Mouse (Mus musculus) thymus, postnatal 36 days (tissue): ENCODE data around the gene Chrnb1.

Experiments
- DNase-seq, 2 experiments: peaks; one replicate each; pipeline ENCODE4 v3.0.0; 2022; ENCODE audit warnings: mixed read lengths in 2 of 2

Gene Chrnb1

DNA sequence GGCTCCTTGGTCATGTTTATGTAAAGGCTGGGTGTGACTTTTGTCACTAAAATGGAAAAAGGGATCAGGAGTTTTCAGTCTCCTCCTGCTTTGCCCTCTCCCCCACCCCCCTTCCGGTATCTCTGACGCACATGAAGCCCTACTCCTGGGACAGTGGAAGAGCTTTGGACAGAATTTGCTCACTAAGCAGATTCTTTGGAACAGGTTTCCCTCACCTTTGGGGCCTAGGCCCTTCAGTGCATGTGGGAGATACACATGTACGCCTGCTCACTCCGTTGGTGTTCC lies 28.2 kb downstream of the Chrnb1 start:
- DNase-seq: no peak

DNA sequence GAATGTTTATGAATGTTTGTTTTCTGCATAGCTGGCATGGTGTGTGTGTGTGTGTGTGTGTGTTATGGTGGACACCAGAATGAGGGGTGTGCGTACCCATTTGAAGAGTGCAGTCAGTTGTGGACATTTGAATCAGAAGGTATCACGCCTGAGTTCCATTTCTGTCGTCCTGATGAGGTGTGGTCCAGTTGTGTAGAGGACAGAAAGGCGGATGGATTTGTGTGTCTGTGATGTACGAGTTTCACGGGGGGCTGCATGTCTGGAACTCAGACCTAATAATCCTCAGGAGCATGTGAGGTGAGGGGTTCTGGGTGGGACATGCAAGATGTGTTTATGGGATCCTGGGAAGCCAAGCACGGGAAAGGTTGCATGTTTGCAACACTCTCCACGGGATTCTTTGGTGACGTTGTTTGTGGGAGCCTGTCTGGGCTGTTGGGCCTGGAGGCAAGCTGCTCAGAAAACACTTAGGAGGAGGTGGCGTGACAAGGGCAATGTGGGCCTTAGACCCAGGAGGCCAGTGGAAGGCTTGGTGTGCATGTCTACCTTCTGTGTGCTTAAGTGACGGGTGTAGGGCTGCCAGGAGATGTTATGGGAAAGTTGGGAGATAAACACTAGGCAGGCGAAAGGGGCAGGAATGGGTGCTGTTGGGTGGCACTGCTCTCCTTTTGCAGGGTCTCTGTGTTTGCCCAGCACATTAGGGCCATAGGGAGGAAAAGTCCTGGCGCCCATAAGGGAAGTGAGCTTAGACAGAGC lies 28.7 kb downstream of the Chrnb1 start:
- DNase-seq: no peak

DNA sequence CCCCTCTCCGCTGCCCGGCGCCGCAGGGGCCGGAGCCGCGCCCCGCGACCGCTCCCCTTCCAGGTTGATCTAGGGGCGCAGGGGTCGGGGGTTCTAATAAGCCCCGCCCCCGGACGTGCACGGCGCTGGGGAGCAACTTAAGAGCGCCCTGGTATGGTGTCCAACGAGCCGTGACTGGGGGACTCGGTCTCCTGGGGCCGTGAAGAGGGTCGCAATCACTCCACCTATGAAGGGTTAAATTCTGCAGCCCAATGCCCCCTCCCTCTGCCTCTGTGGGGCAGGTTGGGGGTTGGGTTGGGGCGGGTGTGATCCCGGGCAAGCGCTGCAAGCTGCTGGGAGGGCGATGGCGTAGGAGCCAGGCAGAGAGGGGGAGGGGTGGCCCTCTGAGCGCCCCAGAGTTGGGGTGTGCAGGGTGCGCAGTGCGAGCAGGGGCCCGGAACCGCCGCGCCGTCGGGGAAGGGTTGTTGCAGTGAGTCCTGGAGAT lies 29.6 kb downstream of the Chrnb1 start:
- DNase-seq: peak; percentile 88 to 90

DNA sequence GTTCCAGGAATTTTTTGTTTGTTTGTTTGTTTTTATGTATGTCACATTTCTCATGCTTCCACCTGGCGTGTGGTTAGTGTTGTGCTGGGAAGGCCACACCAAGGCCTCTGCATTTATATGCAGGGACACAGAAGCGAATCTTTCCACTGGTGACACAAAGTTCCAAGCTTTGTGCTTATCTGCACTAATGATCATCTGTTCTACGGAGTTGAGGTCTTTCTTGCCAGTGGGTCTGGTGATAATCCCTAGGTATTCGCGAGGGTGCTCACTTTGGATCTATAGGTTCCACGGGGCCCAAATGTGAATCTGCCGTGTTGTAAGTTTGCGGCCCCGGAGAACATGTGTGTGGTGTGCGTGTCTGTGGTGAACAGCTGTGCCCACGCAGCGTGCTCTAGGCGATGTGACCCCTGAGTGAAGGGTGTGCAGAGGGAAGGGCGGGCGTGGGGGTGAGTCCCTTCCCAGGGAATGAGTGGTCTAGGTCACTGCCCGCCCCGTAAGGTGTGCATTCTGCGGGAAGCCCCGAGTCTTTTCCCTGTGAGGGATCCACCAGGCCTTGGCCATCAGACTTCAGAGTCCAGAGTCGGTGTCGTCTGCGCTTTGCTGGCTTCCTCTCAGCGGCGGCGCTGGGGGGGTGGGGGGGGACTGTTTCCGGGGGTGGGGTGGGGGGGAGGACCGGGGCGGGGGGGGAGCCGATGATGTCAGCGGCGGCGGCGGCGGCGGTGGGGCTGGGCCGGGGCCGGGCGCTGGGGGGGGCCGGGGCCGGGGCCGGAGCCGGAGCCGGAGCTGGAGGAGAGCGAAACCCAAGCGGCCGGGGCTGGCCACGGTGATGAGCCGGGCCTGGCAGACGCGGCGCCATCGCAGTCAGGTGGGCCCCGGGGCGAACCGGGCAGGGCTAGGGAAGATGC lies 30.3 kb downstream of the Chrnb1 start, which contains the start of gene Zbtb4:
Zbtb4 (plus strand) TSS at position 692 of the 905 bp plus-strand sequence.
- DNase-seq: peak; percentile 47 to 58

DNA sequence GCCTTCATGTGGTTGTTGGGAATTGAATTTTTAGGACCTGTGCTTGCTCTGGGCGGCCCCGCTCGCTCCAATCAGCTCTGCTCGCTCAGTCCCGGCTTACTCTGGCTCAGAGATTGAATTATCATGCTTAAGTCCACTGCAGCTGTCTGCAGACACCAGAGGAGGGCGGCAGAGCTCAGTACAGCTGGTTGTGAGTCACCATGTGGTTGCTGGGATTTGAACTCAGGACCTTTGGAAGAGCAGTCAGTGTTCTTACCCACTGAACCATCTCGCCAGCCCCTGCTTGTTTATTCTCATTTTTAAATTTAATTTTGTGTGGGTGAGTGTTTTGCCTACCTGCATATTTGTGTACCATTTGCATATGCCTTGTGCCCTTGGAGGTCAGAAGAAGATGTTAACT lies 32.2 kb downstream of the Chrnb1 start:
- DNase-seq: no peak

DNA sequence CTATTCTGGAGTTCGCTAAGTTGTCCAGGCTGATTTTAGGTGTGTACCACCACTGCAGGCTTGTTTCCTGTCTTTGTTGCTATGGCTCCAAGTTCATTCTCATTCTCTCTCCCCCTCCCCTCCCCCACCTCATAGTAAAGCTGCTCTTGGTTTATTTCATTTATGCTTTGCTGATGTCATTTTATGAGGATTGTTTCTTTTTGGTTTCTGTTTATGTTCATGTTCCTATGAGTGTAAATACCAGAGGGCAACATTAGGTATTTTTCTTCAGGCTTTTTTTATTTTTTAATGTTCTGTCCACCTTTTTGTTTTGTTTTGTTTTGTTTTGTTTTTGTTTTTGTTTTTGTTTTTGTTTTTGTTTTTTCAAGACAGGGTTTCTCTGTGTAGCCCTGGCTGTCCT lies 33.9 kb downstream of the Chrnb1 start, which contains the start of gene Slc35g3:
Slc35g3 (minus strand) TSS at position 101 of the 400 bp plus-strand sequence.
- no peak for DNase-seq

DNA sequence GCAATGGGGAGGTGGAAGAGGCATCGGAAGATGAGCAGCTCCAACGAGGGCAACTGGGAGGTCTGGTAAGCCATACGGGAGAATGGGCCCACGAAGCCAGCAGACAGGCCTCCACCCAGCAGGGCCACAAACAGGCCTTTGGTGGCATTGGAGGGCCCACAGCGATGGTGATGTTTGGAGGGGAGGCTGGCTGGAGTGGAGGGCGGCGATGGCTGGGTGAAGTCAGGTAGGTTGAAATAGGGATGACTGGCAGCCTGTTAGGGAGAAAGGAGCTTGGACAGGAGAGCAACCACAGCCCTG lies 34.9 kb downstream of the Chrnb1 start:
- DNase-seq: no peak

DNA sequence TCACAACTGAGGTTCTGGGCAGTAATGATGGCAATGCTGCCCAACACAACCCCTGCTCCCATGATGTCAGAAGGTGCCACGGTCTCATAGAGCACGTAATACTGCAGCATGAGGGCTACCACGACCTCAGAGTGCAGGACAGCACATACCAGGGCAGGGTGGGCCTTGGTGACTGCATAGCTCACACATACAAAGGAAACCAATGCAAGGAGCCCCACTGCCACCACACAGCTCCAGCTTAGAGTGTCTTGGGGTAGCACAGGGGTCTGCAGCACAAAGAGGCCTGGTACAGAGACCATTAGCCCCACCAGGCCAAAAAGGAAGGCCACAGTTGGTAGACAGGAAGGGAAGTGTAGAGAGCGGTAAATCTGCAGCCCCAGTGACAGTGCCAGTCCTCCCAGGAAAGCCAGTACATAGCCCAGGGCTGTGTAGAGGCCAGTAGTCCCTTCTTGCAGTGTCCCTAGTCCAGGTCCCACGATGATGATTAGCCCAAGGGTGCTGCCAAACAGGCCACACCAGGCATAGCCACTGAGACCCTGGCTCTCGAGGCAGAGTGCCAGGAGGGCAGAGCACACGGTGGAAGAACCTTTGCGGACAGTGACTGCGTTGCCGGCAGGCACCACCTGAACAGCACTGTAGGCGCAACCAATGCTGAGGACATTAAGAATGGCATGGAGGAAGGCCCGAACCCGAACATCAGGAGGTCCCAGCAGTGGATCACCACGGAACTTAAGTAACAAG lies 35.4 kb downstream of the Chrnb1 start:
- no peak for DNase-seq

DNA sequence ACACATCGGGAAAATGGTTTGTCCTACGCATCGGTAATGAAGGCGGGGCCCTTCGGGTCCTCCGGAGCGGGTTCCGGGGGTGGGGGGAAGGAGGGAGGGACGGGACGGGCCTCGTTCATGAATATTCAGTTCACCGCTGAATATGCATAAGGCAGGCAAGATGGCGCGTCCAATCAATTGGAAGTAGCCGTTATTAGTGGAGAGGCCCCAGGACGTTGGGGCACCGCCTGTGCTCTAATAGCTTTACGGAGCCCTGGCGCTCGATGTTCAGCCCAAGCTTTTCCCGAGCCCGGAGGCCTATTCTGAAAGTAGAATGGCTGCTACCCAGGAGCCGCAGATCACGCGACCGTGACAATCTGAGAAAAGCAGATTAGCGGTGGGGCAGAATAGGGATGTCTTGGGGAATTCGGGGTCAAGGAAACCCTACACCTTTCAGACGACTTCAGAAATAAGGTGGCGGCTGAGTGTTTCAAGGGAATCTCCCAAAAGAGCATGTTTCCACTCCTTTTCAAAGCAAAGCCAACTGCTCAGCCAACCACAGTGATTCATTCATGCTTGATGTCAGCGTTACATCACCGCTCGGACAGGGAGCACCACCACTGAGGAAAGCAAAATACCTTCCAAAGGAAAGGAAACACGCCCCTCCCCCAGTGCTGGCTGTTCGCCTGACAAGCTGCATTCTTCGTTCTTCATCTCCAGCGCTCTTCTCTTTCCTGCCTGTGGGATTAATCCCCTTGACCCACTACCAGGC lies 36.6 kb downstream of the Chrnb1 start:
- peak; percentile 40 to 85 for DNase-seq

DNA sequence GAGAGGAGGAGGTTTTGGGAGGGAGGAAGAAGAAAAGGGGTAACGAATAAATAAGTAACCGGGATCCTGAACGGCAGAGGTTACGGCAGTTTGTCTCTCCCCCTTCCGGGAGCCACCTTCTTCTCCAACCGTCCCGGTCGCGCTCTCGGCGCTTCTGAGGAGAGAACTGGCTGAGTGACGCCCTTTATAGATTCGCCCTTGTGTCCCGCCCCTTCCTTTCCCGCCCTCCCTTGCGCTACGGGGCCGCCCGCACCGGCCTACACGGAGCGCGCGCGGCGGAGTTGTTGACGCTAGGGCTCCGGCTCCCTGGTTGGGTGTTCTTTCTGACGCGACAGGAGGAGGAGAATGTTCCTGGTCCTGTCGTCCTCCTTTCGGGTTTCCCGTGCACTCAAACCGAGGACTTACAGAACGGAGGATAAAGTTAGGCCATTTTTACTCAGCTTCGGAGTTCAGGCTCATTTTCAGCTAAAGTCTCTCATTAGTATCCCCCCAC lies 37.2 kb downstream of the Chrnb1 start, which contains the start of gene Polr2a:
Polr2a (minus strand) TSS at position 160 of the 493 bp plus-strand sequence.
- DNase-seq: peak; percentile 97

DNA sequence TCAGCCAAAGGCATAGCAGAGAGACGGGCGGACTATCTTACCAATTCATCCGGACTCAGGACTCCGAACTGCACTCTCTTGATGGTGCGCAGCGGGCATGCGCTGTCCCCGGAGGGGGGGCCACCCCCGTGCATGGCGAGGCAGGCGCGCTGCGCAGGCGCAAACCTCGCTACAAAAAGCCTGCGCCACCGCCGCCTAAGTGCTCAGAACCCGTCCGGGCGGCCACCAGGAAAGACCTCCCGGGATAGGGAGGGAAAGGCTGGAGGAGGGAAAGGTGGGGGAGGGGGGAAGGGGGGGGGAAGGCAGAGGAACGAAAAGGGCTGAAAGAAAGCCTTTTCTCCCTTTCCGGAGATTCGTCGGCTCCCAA lies 37.7 kb downstream of the Chrnb1 start:
- peak; percentile 95 to 96 for DNase-seq

DNA sequence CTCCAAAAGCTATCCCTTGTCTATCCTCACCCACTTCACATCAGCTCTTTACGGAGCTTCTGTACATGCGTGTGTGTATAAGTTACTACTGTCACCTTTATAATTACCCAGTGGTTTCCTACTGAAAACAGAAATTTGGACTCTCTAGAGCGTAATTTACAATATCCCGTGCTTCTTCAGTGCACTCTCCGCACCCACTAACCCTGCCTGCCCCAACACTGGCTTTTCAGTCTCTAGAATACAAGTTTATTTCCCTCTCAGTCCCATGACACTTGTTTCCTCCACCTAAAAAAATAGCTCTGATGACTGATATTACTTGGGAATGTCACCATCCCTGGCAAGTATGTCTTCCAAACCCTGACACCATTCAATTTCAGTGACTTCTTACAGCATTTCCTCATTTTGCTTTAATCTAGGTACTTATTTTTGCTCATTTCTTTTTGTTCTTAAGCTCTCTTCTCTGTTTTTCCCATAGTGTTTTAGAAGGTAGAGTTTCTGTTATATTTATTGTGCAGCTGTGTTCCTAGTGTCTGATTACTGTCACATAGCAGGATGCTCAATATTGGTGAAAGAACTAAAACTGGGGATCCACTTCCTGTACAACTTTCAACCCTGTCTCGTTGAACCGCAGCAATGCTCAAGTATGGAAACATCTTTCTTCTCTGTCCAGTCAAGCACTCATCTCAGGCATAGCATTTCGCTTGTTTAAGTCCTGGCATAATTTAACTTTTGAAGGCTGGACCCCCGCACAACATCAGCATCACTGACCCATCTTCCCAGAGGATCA lies 38.2 kb downstream of the Chrnb1 start:
- DNase-seq: no peak

DNA sequence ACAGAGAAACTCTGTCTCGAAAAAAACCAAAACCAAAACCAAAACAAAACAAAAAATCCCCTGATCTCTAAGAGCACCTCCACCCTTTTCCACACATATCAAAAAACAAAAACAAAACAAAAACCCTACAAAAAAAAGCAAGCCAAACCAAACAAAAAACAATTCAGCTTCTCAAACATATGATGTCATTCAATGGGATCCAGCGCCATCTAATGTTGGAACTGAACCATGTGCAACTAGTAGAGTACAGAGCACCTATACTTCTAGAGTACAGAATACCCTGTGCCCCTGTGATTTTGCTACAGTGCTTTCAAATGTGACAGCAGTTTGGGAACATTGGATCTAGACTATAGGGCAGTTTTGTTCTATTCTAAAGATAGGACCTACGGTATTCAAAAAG lies 41.0 kb downstream of the Chrnb1 start:
- DNase-seq: no peak

DNA sequence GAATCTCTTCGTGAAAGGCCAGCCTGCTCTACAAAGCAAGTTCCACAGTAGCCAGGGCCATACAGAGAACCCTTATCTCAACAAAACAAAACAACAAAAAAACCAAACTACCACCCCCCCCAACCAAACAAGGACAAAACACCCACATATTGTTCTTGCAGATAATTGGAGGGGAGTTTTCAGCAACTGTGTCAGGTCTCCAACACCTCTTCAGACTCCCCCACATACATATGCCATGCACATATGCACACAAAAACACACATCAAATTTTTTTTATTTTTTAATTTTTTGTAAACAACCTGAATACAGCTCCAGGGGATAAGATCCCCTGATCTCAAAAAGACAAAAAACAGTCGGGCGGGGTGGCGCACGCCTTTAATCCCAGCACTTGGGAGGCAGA lies 41.5 kb downstream of the Chrnb1 start:
- no peak for DNase-seq

DNA sequence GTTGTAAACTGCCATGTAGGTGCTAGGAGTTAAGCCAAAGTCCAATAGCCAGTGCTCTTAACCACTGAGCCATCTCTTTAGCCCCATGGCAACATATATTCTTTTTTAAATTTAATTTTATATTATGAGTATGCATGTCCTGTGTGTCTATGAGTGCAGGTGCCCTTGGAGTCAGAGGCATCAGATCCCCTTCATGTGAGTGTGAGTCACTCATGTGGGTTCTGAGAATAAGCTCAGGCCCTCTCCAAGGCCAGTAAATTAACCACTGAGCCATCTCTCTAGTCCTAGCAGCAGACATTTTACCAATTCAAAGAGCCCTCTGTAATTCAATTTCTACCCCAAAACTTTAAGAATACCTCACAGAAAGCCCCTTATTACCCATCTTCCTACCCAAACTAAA lies 43.1 kb downstream of the Chrnb1 start:
- DNase-seq: no peak

DNA sequence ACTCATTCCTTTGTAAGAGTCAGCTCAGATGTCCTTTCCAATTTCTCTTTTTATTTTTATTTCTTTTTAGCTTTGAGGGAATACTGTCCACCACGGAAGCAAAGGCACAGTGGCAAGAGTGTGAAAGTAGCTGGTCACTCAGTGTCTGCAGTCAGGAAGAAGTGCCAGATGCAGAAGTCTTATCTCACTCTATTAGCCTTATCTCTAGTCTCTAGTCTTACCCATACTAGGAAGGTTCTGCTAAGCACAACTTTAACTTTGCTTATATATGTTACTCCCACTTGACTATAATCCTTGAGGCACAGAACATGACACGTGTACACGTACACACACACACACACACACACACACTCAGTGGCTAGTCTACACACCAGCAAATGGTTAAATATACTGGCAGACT lies 44.1 kb downstream of the Chrnb1 start:
- DNase-seq: no peak
